Mouse (Mus musculus) kidney, postnatal 0 days (tissue): Measurements from ENCODE around the gene Glrx5. TPM values are rescaled to one million over a fixed set of nuclear protein-coding genes. Genes with fewer than 3 reads are reported as not detected.

ENCODE experiments used
- ATAC-seq: fragments of 200-750 bp; cut with Nextera tagmentation; replicated peaks from 2 replicates; pipeline ENCODE4 v1.8.0; 2017; ENCODE audit warnings: low read depth, moderate number of reproducible peaks, moderate TSS enrichment, moderate library complexity; ENCODE audit not compliant: low FRiP score
- DNase-seq: peaks from one replicate; pipeline ENCODE4 v3.0.0-alpha.2; 2016; ENCODE audit warnings: low spot score
- H3K27ac ChIP-seq: fragments of 300-500 bp; sonication (generic); 2 replicates; pipeline ENCODE4 v1.5.1; 2014; ENCODE audit warnings: mild to moderate bottlenecking
- H3K27me3 ChIP-seq: fragments of 300-500 bp; sonication (generic); 2 replicates; pipeline ENCODE4 v1.6.1; 2014; ENCODE audit warnings: low read length, mixed read lengths; ENCODE audit not compliant: insufficient read depth
- H3K36me3 ChIP-seq: fragments of 300-500 bp; sonication (generic); 2 replicates; pipeline ENCODE4 v1.6.1; 2014; ENCODE audit warnings: low read length, mixed read lengths; ENCODE audit not compliant: insufficient read depth
- H3K4me1 ChIP-seq: fragments of 300-500 bp; sonication (generic); replicated peaks from 2 replicates; pipeline ENCODE4 v1.6.1; 2014; ENCODE audit warnings: antibody characterized with exemption, low read length, mixed read lengths; ENCODE audit not compliant: insufficient read depth
- H3K4me2 ChIP-seq: fragments of 300-500 bp; sonication (generic); 2 replicates; pipeline ENCODE4 v1.6.1; 2014; ENCODE audit warnings: mild to moderate bottlenecking, low read length, moderate library complexity, mixed read lengths
- H3K4me3 ChIP-seq: fragments of 300-500 bp; sonication (generic); replicated peaks from 2 replicates; pipeline ENCODE4 v1.5.1; 2014; ENCODE audit warnings: low read depth, low read length
- H3K9ac ChIP-seq: fragments of 300-500 bp; sonication (generic); 2 replicates; pipeline ENCODE4 v1.6.1; 2014; ENCODE audit warnings: low read depth, low read length
- H3K9me3 ChIP-seq: fragments of 300-500 bp; sonication (generic); replicated peaks from 2 replicates; pipeline ENCODE4 v1.6.1; 2016; ENCODE audit warnings: low read length, inconsistent platforms, mixed read lengths
- CTCF ChIP-seq: IDR thresholded peaks from 2 replicates; pipeline ENCODE4 v1.5.1; 2016; ENCODE audit warnings: antibody characterized with exemption, low read depth, mild to moderate bottlenecking, moderate library complexity
- WGBS: fragments of 180-500 bp; shearing (Covaris S2); extraction: QIAGEN DNeasy Blood & Tissue Kit; methylation state at CpG from one replicate; pipeline ENCODE4 v1.1.7; 2014; 5-methylcytosine and 5-hydroxymethylcytosine counted together
- polyA plus RNA-seq: library from polyadenylated mRNA; unstranded; fragments of >200 nt; fragmentation: Nextera tagmentation; extraction: Ambion mirVana; gene quantifications from 2 replicates; pipeline ENCODE4 v1.2.1, GENCODE M21; 2015

The Glrx5 gene
- polyA plus RNA-seq, 1 experiment from 2014 or later = 225 TPM

DNA sequence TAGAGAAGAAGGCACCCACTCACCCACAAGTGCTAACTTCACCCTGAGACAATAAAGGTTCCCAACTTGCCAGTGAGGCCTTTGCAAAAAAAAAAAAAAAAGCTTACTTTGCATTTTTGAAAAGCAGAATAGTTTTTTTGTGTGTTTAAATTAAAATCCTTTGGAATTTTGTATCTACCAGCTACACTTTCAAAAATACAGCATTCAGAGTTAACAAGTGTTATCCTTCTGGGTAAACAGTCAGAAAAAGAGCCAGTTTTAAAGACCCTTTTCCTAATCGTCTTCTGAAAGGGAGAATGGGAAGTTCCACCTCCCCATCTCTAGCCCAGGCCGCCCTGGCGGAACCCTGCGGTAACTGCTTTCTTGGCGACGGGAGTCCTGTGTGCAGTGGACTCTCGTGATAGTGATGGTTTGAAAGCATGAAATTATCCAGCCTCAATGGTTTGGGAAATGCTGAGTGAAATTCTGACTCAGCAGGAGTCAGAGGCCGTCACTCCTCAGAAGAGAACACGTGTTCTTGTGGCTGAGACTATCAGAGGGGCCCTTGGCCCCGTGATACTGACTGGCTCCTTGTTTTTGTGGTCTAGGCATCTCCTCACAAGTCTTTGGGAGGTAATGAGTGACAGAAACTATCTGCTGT, 6.4 kb upstream of the Glrx5 start:
- Histone ChIP-seq H3K4me2 (no peak overlapping the region), H3K9me3 (no peaks in the 10 kb centered on the region), H3K36me3 (0 out of 2 replicates have a peak, but pooled peaks cover 4% of the 10 kb centered on the region), H3K27ac (no peak overlapping the region), H3K9ac (no peak overlapping the region), H3K4me1 (peaks cover 9% of the 10 kb centered on the region), H3K27me3 (no peaks in the 10 kb centered on the region), H3K4me3 (no peak overlapping the region)
- DNase-seq (no peak), ATAC-seq (no peak)
- TF ChIP-seq CTCF = no peak
- WGBS = 67% methylated on average over 10 of the region's 10 CpGs

DNA sequence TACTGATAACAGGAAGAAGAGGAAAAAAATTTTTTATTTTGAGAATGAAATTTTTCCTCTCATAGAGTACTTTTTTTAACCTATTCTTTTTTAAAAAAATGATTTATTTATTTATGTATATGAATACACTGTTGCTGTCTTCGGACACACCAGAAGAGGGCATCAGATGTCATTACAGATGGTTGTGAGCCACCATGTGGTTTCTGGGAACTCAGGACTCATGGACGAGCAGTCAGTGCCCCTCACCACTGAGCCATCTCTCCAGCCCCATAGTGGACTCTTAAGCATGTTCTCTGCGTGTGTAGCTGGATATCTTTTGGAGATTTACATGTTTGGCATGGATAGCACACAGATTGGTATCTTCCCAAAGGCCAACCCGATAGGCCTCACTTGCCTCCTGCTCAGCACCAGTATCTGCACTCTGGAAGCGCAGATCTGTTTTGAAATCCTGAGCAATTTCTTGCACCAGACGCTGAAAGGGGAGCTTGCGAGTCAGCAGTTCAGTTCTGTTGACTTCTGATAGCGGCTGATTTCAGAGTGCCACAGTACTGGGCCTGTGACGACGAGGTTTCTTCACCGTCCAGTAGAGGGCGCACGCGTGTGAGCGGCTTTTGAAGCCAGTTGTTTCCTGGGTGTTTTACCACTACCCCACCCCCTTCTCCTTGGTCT, 5.0 kb upstream of the Glrx5 start:
- 34% methylated on average over 15 of the region's 15 CpGs for WGBS
- ATAC-seq (no peak), DNase-seq (peak; percentile 80)
- no peaks in the 10 kb centered on the region for H3K27me3 ChIP-seq
- H3K4me1 ChIP-seq = peaks cover 11% of the 10 kb centered on the region
- no peak overlapping the region for H3K4me3 ChIP-seq
- no peak overlapping the region for H3K4me2 ChIP-seq
- H3K9me3 ChIP-seq = no peaks in the 10 kb centered on the region
- H3K36me3 ChIP-seq = 0 out of 2 replicates have a peak, but pooled peaks cover 4% of the 10 kb centered on the region
- H3K9ac ChIP-seq = no peak overlapping the region
- no peak overlapping the region for H3K27ac ChIP-seq
- peak; percentile 81 for TF ChIP-seq CTCF

DNA sequence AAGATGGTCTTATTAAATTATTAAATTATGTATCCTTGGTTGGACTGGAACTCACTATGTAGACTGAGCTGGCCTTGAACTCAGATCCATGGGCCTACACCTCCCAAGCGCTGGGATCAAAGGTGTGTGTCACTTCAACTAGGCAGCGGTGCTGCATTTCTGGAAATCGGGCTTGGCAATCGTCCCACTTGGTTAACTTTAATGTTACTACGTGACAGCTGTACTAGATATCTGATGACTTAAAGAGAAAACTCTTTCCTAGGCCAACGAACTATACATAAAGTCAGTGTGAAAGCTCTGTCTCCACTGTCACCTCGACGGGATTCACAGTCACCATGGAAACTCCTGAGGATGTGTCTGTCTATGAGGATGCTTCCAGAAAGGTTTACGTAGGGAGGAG, 2.6 kb upstream of the Glrx5 start:
- DNase-seq (no peak), ATAC-seq (no peak)
- Histone ChIP-seq H3K4me1 (peaks cover 27% of the 10 kb centered on the region), H3K4me3 (no peak overlapping the region), H3K36me3 (0 out of 2 replicates have a peak, but pooled peaks cover 4% of the 10 kb centered on the region), H3K4me2 (no peak overlapping the region), H3K27ac (no peak overlapping the region), H3K27me3 (no peaks in the 10 kb centered on the region), H3K9me3 (no peaks in the 10 kb centered on the region), H3K9ac (no peak overlapping the region)
- 55% methylated on average over 9 of the region's 9 CpGs for WGBS
- TF ChIP-seq CTCF = no peak

DNA sequence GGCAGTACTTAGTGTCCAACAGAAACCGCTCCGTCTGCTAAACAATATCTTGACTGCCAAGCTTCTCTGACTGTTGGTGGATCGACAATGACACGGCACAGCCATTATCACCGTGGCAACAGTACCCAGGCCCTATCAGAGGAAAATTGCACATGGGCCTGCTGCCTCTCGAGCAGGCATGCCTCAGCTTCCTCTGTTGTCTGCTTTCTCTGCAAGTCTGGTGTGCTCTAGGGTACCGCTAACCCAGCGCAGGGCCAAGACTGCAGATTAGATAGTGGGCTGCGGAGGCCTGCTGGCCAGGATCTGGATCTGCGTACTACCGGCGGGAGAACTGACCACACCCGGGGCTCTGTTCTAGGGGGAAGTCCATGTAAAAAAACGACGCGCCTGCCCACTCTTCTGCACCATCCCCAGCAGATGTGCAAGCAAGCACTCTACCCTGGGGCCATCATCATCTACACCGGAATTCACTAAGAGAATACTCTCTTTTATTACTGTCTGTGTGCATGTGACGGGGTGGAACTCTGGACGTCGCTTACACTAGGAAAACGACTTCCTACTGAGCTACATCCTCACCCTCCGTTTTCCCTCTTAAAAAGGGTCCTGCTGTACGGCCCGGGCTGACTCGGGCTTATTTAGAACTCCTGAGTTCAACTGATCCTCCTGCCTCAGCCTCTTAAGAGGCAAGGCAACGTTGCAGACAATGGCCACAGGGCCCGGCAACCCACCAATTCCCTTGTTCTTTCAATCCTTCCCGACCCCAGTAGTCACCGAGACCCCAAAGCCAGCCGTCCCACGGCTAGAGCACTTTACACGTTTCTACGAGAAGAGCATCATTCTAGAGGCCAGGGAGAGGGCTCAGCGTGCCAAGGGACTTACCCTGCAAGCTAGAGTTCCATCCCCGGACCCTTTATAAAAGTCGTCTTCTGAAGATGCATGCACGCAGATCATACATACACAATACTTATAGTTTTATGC, 1.1 kb upstream of the Glrx5 start:
- H3K4me3 ChIP-seq = peak overlapping the region; percentile 67
- ATAC-seq (no peak), DNase-seq (peak; percentile 40)
- 0 out of 2 replicates have a peak, but pooled peaks cover 4% of the 10 kb centered on the region for H3K36me3 ChIP-seq
- peak overlapping the region; percentile 91 for H3K4me2 ChIP-seq
- 7% methylated on average over 37 of the region's 37 CpGs for WGBS
- H3K9ac ChIP-seq = peak overlapping the region; percentile 73
- TF ChIP-seq CTCF = no peak
- H3K27me3 ChIP-seq = no peaks in the 10 kb centered on the region
- H3K4me1 ChIP-seq = peaks cover 27% of the 10 kb centered on the region
- peak overlapping the region; percentile 57 for H3K27ac ChIP-seq
- H3K9me3 ChIP-seq = no peaks in the 10 kb centered on the region

DNA sequence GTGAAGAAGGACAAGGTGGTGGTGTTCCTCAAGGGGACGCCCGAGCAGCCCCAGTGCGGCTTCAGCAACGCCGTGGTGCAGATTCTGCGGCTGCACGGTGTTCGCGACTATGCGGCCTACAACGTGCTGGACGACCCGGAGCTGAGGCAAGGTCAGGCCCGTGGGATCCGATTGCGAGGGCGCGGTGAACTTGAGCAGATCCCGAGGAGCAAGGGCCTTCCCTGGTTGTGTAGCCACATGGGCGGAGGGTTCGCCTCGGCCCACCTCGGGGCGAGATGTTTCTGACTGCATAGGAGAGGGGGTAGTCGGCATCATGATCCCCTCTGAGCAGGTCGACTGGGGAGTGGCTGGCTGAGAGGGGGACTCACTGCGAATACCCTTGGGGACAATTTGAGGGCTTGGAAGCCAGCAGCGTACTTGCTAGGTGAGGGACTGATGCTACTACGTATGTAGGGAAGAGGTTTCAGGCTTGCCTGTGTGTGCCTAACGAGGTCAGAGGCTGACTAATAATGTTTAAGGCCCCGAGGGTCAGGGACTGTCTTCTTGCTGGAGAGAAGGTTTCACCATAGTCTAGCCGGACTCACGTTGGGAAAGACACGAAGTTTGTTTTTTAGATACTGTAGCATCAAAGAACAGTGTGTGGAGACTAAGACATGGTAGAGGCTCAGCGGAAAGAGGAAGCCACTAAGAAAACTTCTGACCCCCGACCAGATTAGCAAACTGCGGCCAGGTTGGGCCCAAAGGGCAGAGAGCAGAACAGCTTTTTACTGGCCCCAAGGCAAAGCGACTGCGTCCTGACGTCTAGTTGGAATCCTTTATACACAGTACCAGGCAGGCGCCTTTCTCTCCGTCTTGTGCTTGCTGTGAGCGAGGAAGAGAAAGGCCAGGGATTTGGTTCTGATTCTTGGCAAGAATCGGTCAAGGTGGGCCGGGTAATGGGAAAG, 616 bp downstream of the Glrx5 start:
- Histone ChIP-seq H3K4me2 (peak overlapping the region; percentile 76), H3K4me3 (peak overlapping the region; percentile 67), H3K4me1 (peaks cover 30% of the 10 kb centered on the region), H3K9ac (peak overlapping the region; percentile 81), H3K9me3 (no peaks in the 10 kb centered on the region), H3K27me3 (no peaks in the 10 kb centered on the region), H3K27ac (peak overlapping the region; percentile 90), H3K36me3 (0 out of 2 replicates have a peak, but pooled peaks cover 4% of the 10 kb centered on the region)
- TF ChIP-seq CTCF = no peak
- WGBS = 2% methylated on average over 45 of the region's 45 CpGs
- peak; percentile 41 for ATAC-seq
- DNase-seq = no peak
